Mouse (Mus musculus) spleen, postnatal 10 days (tissue): ENCODE data around the gene 1700029I15Rik.

ENCODE experiments used
- DNase-seq, 2 experiments: peaks; one replicate each; pipeline ENCODE4 v3.0.0; 2021 to 2022; ENCODE audit warnings: low spot score in 2 of 2

1700029I15Rik gene

GRCm38 (mm10) chr2:92381901-92382588, at the start of gene 1700029I15Rik:
TSS of gene 1700029I15Rik (plus strand) at chr2:92382538.
- no peak for DNase-seq

DNA sequence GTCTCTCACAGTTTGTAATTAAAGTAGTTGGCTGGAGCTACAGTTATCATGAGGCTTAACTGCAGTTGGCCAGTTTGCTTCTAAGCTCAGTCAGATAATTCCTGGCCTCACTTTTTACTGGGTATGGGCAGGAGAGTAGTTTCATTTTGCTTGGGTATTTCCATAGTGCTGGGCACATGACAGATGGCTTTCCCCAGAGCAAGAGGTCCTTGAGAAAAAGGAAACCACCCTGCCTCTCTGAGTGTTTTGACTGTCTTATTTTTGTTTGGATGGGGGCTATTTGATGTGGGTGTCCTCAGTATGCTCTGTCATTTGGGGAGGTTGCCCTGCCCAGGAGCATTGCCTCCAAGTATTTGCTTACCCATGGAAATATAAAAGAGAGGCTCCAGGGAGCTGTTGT, 39.9 kb upstream of the 1700029I15Rik start:
- no peak for DNase-seq

DNA sequence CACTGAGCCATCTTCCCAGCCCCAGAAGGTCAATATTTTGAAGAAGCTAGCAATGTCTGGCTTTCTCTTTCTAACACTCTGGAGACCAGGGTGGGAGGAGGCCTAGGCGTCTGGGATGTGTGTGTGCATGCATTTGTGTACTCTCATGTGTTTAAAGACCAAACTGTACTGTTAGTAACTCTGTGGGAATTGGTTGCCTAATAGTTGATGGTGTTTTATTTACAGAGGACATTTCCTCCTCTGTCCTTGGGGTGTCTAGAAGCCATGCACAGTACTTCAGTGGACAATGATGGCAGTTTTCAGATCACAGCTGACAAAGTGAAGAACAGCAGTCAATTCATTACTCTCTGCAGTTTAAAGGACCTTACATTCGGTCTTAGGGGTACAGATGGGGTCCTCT, 35.1 kb upstream of the 1700029I15Rik start:
- DNase-seq: no peak

DNA sequence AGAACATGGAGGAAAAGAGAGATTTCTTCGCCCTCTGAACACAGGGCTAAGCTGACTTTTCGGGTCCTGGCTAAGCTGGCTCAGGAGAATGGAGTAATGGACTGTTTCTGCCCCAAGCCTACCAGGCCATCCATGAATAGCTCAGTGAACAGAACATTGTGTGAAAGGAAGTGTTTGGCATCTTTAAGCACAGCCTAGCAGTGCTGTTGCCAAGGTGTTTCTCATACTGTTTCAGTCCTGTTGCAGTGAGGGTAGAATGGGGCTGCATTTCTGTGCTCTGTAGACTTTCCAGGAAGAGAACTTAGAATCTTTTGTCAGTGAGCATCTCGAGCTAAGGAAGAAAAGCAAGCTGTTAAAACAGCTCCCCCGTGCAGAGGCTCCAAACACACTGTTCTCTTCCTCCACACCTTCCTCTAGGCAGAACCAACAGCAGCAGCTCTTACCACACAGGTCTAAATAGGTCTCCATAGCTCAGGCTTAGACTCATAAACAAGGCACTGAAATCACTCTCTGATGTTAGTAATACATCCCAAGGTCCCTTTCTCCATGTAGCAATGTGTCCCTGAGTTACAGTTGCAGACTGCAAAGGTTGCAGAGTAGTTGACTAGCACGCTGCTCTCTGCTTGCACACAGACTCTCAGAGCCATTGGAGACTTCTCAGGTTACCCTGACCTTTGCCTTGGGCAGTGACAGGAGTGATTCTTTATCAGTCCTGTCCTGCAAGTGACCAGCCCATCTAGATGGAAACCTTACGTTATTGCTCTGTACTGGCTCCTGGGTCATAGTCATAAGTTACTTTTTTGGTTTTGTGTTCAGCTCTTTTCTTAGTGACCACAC, 32.5 kb upstream of the 1700029I15Rik start:
- no peak for DNase-seq

DNA sequence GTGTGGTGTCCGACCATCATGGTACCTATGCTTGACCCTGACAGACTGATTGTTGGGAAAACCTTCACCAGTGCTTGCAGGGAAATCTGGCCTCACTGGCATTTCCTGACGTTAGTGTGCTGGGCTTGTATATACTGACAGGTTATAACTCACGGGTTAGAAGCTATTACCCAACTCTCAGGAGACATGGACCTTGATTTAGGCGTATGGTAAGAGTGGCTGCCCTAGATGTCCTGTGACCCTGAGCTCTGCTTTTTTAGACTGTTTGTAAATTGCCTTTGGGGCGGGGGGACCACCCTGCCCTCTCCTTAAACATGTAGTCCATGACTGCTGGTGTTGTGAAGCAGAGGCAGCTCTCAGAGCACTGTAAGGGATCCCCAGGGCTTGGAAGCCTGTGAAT, 31.7 kb upstream of the 1700029I15Rik start:
- no peak for DNase-seq

DNA sequence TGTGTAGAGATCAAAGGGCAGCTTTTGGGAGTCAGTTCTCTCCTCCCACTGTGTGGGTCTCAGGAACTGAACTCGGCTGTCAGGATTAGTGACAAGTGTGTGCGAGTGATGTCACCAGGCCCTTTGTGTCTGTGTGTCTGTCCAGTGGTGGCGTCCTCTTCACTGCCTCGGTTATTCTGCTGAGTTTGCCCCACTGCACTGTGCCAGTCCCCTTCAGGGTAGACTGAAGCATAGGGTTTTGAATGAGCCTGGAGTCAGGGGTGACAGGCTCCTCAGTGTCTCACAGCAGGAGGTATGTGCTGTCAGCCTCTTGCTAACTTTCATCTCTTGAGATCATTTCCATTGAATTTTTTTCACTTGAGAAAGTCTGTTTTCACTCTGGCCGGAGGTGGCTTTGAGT, 28.9 kb upstream of the 1700029I15Rik start:
- DNase-seq: no peak

DNA sequence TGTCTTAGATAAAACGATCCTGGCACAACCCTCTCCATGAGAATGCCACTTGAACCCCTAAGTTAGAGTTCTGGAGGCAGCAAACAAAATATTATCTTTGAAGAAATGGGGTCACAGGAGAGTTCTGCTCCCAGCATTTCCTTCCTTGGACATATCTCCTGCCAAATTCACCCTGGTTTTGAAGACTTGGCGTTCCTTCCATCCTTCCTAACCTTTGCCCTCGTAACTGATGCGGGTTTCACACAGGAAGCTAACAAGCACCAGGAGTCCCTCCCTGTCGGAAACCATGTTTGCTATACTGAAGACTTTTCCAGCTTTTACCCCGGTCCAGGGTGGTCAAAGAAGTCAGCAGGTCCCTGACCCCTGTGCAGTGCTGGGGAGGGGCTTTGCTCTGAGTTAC, 28.1 kb upstream of the 1700029I15Rik start:
- DNase-seq: no peak

DNA sequence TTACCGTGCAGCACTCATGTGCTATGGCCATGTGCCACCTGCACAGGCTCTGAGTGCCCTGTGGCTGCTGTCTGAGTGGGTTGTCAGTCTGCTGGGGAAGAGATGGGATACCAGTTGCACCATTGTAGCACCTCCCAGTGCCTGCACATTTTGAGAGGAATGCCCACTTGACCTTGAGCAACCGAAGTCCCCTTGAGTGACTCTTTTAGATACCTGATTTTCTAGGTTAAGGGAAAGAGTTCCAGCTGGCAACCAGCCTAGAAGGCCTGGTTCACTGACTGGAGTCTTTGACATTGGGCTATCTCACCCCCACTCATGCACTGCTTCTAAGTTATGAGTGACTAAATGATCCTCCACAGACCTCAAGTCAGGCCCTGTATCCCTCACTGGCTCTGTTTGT, 23.0 kb upstream of the 1700029I15Rik start:
- DNase-seq: no peak

GRCm38 (mm10) chr2:92360186-92360823, 22.0 kb upstream of the 1700029I15Rik start:
- no peak for DNase-seq

- no peak for DNase-seq
Observed at GRCm38 (mm10) chr2:92360893-92361292, 21.4 kb upstream of the 1700029I15Rik start.

- DNase-seq: no peak
Observed at GRCm38 (mm10) chr2:92361795-92362194, 20.5 kb upstream of the 1700029I15Rik start.

DNA sequence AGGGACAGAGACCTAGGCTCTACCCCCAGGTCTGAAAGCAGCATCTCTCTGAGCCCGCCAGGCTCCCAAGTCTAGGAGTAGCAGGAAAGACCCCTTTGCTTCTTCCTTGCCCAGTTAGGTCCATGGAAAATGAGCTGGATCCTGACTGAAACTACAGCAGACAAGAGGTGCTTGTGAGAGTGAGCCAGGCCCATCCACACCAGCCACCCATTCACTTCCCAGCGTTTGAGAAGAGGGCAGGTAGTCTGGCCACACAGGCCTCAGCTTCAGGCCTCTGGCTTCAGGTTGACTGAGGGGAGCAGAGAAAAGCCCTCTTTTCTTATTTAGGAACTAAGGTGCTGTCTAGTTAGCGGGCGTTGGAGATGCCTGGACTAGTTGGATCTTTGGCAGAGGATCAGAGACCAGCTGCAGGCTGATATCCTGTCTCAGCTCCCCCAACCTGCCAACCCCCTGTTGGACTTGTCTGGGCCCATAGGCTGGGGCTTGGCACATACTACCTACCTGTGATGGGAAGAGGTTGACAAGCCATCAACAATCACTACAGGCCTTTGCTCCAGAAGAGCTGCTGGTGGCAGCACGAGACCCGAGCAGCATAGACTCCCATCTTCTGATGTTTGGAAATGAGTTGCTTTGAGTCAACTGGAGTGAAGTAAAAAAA, 19.6 kb upstream of the 1700029I15Rik start:
- DNase-seq: no peak

DNA sequence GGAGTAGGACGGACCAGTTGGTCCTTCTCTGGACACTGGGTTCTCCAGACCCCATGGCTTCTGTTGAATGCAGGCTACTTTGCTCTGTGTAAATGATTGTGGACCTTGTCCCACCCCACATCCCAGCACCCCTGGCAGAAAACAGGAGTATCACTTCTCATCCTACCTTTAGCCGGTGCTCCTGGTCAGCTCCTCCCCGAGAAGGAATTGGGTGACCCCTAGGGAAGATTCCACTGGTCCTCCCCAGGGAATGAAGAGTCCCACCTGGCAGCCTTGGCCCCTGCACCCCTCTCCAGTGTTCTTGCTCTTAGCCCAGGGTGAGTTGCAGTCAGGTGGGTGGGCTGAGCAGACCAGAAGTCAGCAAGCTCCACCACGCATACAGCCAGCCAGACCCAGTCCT, 18.3 kb upstream of the 1700029I15Rik start:
- no peak for DNase-seq

GRCm38 (mm10) chr2:92365568-92365967, 16.8 kb upstream of the 1700029I15Rik start:
- DNase-seq: no peak

GRCm38 (mm10) chr2:92367383-92368029, 14.8 kb upstream of the 1700029I15Rik start:
- no peak for DNase-seq

- DNase-seq: no peak
Observed at GRCm38 (mm10) chr2:92370375-92370774, 12.0 kb upstream of the 1700029I15Rik start.

GRCm38 (mm10) chr2:92370821-92371805, 11.2 kb upstream of the 1700029I15Rik start:
- peak in 1 of 2 experiments; percentile 41 for DNase-seq

DNA sequence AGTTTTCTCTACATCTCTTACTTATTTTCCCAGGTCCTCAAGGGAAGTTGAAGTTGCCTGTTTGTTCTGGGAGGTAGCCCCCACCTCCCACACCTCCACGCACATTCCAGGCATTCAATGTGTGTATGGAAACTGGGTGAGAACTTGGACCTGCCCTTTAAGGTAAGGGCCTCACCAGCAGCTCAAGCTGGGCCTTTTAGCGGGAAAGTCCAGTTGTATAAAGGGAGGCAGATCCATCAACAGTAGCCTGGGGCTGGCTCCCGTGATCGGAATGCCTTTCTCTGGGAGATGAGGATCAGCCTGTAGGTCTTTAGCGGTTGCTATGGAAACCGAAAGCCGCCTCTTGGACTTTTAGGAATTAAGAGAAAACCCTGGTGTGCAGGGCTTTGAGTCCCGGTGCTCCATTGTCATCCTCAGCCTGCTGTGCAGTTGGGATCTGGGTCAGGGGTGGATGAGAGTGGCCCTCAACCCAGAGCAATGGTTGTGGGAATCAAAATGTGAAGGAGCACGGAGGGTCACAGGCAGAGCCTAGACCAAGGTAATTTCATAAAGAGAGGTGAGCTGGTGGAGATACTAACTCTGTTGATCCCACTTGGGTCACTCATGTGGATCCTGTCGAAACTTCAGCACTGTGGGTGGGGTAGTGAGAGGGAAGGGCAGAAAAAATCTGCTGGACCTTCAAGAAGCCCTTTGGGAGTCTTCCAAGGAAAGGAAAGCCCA, 10.2 kb upstream of the 1700029I15Rik start:
- no peak for DNase-seq

DNA sequence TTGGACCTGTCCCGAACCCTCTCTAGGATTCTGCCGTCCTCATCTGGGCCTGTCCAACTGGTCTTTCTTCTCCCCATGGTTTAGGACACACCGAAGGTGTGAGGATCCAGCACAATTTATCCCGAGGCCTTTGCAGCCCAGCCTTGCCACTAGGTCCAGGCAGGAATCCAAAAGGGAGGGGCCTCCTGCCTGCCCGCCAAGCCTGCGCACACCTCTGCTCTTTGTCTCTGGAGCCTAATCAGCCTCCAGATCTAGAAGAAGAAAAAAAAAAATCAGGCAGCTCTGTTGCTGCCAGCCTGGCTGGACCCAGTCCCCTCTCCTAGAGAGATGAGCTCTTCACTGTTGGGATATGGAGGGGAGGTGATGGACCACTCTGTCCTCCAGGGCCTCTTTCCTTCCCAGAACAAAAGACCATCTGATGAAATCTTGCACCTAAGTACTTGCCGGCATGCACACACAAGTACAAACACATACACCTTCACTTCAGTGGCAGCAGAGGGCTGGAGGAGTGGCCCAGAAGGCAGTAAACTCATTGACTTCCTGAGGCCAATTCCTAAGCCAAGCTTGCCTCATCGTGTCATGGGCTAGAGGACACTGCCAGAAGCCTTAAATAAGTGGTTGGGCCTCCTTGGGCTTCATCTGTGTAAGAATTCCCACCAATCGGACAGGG, 9.4 kb upstream of the 1700029I15Rik start:
- no peak for DNase-seq
